Mouse (Mus musculus): ENCODE results near the gene Dnmt1.

DNA sequence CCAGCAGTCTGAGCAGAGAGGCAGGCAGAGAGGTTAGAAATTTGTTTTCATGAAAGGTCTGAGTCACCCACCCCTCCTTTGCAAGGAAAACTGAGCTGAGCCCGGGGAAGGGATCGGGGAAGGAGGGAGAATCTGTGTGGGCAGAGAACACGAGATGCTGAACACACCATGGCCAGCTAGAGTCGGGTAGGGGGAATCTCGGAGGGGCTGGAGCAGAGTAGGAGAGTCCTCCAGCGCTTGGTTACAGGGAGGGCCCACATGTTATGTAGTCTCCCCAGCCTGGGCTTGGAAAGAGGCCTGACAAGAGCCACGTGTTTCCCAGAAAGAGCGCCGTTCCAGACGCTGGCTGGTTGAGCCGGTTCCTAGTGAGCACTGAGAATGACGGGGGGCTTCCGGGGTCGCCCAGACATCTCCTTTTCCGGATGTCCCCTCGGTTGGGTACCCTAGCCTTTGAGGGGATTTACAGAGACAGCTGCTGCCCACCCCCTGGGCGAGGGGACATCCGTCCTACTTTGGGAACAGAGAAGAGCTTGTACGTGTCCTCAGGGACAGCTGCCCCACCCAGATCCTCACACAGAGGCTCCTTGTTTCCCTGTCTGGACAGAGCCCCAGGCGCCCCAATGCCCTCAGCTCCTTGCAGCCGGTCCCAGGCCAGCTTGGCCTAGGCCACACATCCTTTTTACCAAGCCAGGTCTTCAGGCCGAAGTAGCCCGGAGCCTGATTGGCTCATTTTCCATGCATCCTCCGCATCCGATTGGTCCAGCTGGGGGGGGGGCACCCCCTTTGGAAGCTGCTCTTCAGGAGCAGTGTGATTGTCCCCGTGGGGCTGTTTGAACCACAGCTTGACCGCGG, 12.7 kb upstream of the Dnmt1 start:
- TF ChIP-seq CTCF (IDR thresholded peaks at IDR 0.05; ENCODE audit: extremely low read depth, insufficient read length, insufficient replicate concordance, low read depth, low read length) (no peak), POLR2A (IDR thresholded peaks at IDR 0.05; ENCODE audit: low read depth, low read length) (no peak)
